Mouse (Mus musculus) CH12.LX (cell line): ENCODE measurements around the gene Vsir. TPM values are rescaled to one million over a fixed set of nuclear protein-coding genes. Genes with fewer than 3 reads are reported as not detected.

ENCODE experiments used
- DNase-seq: peaks from one replicate; pipeline ENCODE4 v3.0.0-alpha.2; 2013; ENCODE audit errors: extremely low read depth
- H3K27ac ChIP-seq: 2 replicates; pipeline ENCODE4 v1.5.1; 2012; ENCODE audit warnings: low read depth, mild to moderate bottlenecking, control low read depth, moderate library complexity; ENCODE audit not compliant: insufficient read depth
- H3K27me3 ChIP-seq: replicated peaks from 2 replicates; pipeline ENCODE3; 2012; ENCODE audit warnings: inconsistent platforms
- H3K36me3 ChIP-seq, 2 experiments: replicated peaks in 1 of 2; 2 replicates each; pipeline versions ENCODE3 to v1.6.1; 2012; ENCODE audit warnings: inconsistent platforms in 1 of 2, low read length in 1 of 2, mild to moderate bottlenecking in 1 of 2, mixed read lengths in 1 of 2, moderate library complexity in 1 of 2; ENCODE audit not compliant: control insufficient read depth in 1 of 2, insufficient read depth in 1 of 2
- H3K4me1 ChIP-seq, 2 experiments: 2 replicates each; pipeline ENCODE4 v1.6.1; 2012; ENCODE audit warnings: inconsistent platforms in 1 of 2, moderate library complexity in 1 of 2; ENCODE audit not compliant: insufficient read depth in 2 of 2, control insufficient read depth in 1 of 2
- H3K4me2 ChIP-seq: 2 replicates; pipeline ENCODE4 v1.6.1; 2012; ENCODE audit warnings: low read depth, mild to moderate bottlenecking, control low read depth; ENCODE audit not compliant: poor library complexity, insufficient read depth, severe bottlenecking
- H3K4me3 ChIP-seq, 3 experiments: fragments of 150-350 bp in 1 of 3; sonication (generic) in 1 of 3; replicated peaks in 1 of 3; 2 replicates each; pipeline versions ENCODE3 to v1.5.1; 2011 to 2012; ENCODE audit warnings: low read depth in 2 of 3, low read length in 2 of 3, mild to moderate bottlenecking in 2 of 3, moderate library complexity in 2 of 3, control low read depth in 1 of 3, improper control_type of control experiment in 1 of 3, inconsistent platforms in 1 of 3, mixed read lengths in 1 of 3; ENCODE audit not compliant: poor library complexity in 1 of 3
- H3K79me2 ChIP-seq: replicated peaks from 2 replicates; pipeline ENCODE4 v1.6.1; 2012; ENCODE audit warnings: mild to moderate bottlenecking, moderate library complexity; ENCODE audit not compliant: control insufficient read depth, poor library complexity, insufficient read depth, severe bottlenecking; ENCODE audit errors: extremely low read depth
- H3K9ac ChIP-seq: 2 replicates; pipeline ENCODE4 v1.6.1; 2012; ENCODE audit warnings: low read depth, mild to moderate bottlenecking, control low read depth, moderate library complexity; ENCODE audit not compliant: insufficient read depth
- H3K9me3 ChIP-seq: replicated peaks from 2 replicates; pipeline ENCODE3; 2012; ENCODE audit warnings: low read length, inconsistent platforms, mixed read lengths
- BHLHE40 ChIP-seq: IDR thresholded peaks from 2 replicates; pipeline ENCODE4 v1.6.1; 2011; ENCODE audit warnings: mild to moderate bottlenecking, low read depth, low read length, improper control_type of control experiment
- CHD1 ChIP-seq: IDR thresholded peaks from 2 replicates; pipeline ENCODE4 v1.6.1; 2012; ENCODE audit warnings: low read depth, low read length, improper control_type of control experiment, inconsistent platforms
- CTCF ChIP-seq, 2 experiments: IDR thresholded peaks in 1 of 2; conservative IDR thresholded peaks in 1 of 2; 2 replicates each; pipeline ENCODE4 v1.5.1; 2011 to 2012; ENCODE audit warnings: low read depth in 2 of 2, low read length in 2 of 2, improper control_type of control experiment in 1 of 2, inconsistent platforms in 1 of 2, mild to moderate bottlenecking in 1 of 2, moderate library complexity in 1 of 2
- GABPA ChIP-seq: IDR thresholded peaks from 2 replicates; pipeline ENCODE4 v1.6.1; 2012; ENCODE audit warnings: low read depth, low read length, improper control_type of control experiment, inconsistent platforms; ENCODE audit not compliant: insufficient replicate concordance
- HCFC1 ChIP-seq: IDR thresholded peaks from 2 replicates; pipeline ENCODE4 v1.6.1; 2012; ENCODE audit warnings: low read depth, mild to moderate bottlenecking, inconsistent platforms, low read length, improper control_type of control experiment
- JUN ChIP-seq: IDR thresholded peaks from 2 replicates; pipeline ENCODE4 v1.6.1; 2011; ENCODE audit warnings: low read depth, mild to moderate bottlenecking, low read length, improper control_type of control experiment, moderate library complexity; ENCODE audit not compliant: insufficient read depth
- JUND ChIP-seq: conservative IDR thresholded peaks from 2 replicates; pipeline ENCODE4 v1.6.1; 2011; ENCODE audit warnings: low read depth, low read length, improper control_type of control experiment
- KAT2A ChIP-seq: IDR thresholded peaks from 2 replicates; pipeline ENCODE4 v1.6.1; 2012; ENCODE audit warnings: low read length, improper control_type of control experiment, inconsistent platforms; ENCODE audit not compliant: insufficient replicate concordance
- MAFK ChIP-seq: IDR thresholded peaks from 2 replicates; pipeline ENCODE4 v1.6.1; 2011; ENCODE audit warnings: low read length, improper control_type of control experiment; ENCODE audit not compliant: insufficient replicate concordance
- MAX ChIP-seq: IDR thresholded peaks from 2 replicates; pipeline ENCODE4 v1.6.1; 2011; ENCODE audit warnings: low read length, improper control_type of control experiment
- MAZ ChIP-seq: IDR thresholded peaks from 2 replicates; pipeline ENCODE4 v1.6.1; 2012; ENCODE audit warnings: low read depth, mild to moderate bottlenecking, inconsistent platforms, low read length, improper control_type of control experiment, moderate library complexity
- MEF2A ChIP-seq: IDR thresholded peaks from 2 replicates; pipeline ENCODE4 v1.6.1; 2014; ENCODE audit warnings: low read depth, mild to moderate bottlenecking, inconsistent platforms, low read length, improper control_type of control experiment, borderline replicate concordance
- MXI1 ChIP-seq: IDR thresholded peaks from 2 replicates; pipeline ENCODE4 v1.6.1; 2011; ENCODE audit warnings: mild to moderate bottlenecking, low read depth, low read length, improper control_type of control experiment
- NRF1 ChIP-seq: IDR thresholded peaks from 2 replicates; pipeline ENCODE4 v1.6.1; 2014; ENCODE audit warnings: low read depth, mild to moderate bottlenecking, inconsistent platforms, low read length, improper control_type of control experiment, moderate library complexity
- PAX5 ChIP-seq: IDR thresholded peaks from 2 replicates; pipeline ENCODE4 v1.6.1; 2012; ENCODE audit warnings: low read length, inconsistent platforms, mixed read lengths
- POLR2A ChIP-seq: IDR thresholded peaks from 2 replicates; pipeline ENCODE4 v1.6.1; 2011; ENCODE audit warnings: low read depth, mild to moderate bottlenecking, improper control_type of control experiment, low read length
- RAD21 ChIP-seq: IDR thresholded peaks from 2 replicates; pipeline ENCODE4 v1.6.1; 2011; ENCODE audit warnings: low read depth, mild to moderate bottlenecking, low read length, improper control_type of control experiment, moderate library complexity
- RCOR1 ChIP-seq: conservative IDR thresholded peaks from 2 replicates; pipeline ENCODE4 v1.6.1; 2012; ENCODE audit warnings: low read depth, mild to moderate bottlenecking, inconsistent platforms, low read length, improper control_type of control experiment
- SIN3A ChIP-seq: IDR thresholded peaks from 2 replicates; pipeline ENCODE4 v1.6.1; 2012; ENCODE audit warnings: low read length, improper control_type of control experiment, inconsistent platforms
- SMC3 ChIP-seq: IDR thresholded peaks from 2 replicates; pipeline ENCODE4 v1.6.1; 2011; ENCODE audit warnings: low read depth, low read length, improper control_type of control experiment
- TBP ChIP-seq: conservative IDR thresholded peaks from 2 replicates; pipeline ENCODE4 v1.6.1; 2011; ENCODE audit warnings: low read depth, low read length, improper control_type of control experiment
- UBTF ChIP-seq: IDR thresholded peaks from 2 replicates; pipeline ENCODE4 v1.6.1; 2012; ENCODE audit warnings: low read depth, mild to moderate bottlenecking, inconsistent platforms, low read length, improper control_type of control experiment, moderate library complexity
- USF1 ChIP-seq: IDR thresholded peaks from 2 replicates; pipeline ENCODE4 v1.6.1; 2014; ENCODE audit warnings: low read depth, mild to moderate bottlenecking, inconsistent platforms, low read length, improper control_type of control experiment
- ZC3H11A ChIP-seq: IDR thresholded peaks from 2 replicates; pipeline ENCODE4 v1.6.1; 2012; ENCODE audit warnings: low read depth, mild to moderate bottlenecking, inconsistent platforms, low read length, improper control_type of control experiment
- ZKSCAN1 ChIP-seq: IDR thresholded peaks from 2 replicates; pipeline ENCODE4 v1.6.1; 2012; ENCODE audit warnings: low read depth, inconsistent platforms, low read length, improper control_type of control experiment, borderline replicate concordance
- ZNF384 ChIP-seq: IDR thresholded peaks from 2 replicates; pipeline ENCODE4 v1.6.1; 2012; ENCODE audit warnings: low read depth, low read length, improper control_type of control experiment, inconsistent platforms
- dilution Hi-C: fragments of 300-500 bp; cut with MboI; formaldehyde crosslinking; loops from 2 replicates; pipeline ENCODE4 v1.14.3; 2020; ENCODE audit warnings: low sequenced_read_pairs; ENCODE audit not compliant: extremely low pct_unique_long_range_greater_than_20kb, extremely low pct_ligation_motif_present
- in situ Hi-C: fragments of 300-500 bp; cut with MboI; formaldehyde crosslinking; loops from 3 replicates; pipeline ENCODE4 v1.14.3; 2019; ENCODE audit warnings: low sequenced_read_pairs, low pct_ligation_motif_present, low pct_unique_long_range_greater_than_20kb, mixed read lengths
- polyA plus RNA-seq: library from polyadenylated mRNA; unstranded; fragments of >175 nt; gene quantifications from 2 replicates; pipeline ENCODE4 v1.2.1, GENCODE M21; 2012; ENCODE audit warnings: low read depth; ENCODE audit not compliant: insufficient read length
- total RNA-seq, 2 experiments: library from RNA; depleted of rRNA; stranded (reverse); fragments of 300-350 nt in 1 of 2; fragments of >200 nt in 1 of 2; gene quantifications; 2 replicates each; pipeline ENCODE4 v1.2.3; 2012 to 2014

Vsir gene
- total and polyA plus RNA-seq, 3 experiments = 4.7 to 9.5 (median 5.5) TPM

DNA sequence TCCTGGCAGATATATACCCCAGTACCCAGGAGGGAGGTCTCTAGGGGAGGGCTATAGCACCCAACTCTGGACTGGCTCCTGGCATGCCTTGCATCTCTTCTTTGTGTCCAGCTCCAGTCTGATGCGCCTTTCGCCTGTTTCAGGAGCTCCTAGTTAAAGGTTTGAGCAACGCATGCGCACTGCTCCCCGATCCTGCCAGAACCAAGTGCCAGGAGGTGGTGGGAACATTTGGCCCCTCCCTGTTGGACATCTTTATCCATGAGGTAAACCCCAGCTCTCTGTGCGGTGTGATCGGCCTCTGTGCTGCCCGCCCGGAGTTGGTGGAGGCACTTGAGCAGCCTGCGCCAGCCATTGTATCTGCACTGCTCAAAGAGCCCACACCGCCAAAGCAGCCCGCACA is 47.0 kb upstream of the Vsir start:
- no peak overlapping the region for H3K4me2 ChIP-seq
- no peak overlapping the region for H3K9ac ChIP-seq
- in situ Hi-C loops = loop anchor here (10.0 kb wide), 2 partner anchors 395 to 455 kb away; partner anchors contain the start of genes Cdh23 and Slc29a3
- no peaks in the 10 kb centered on the region for H3K9me3 ChIP-seq
- H3K4me1 ChIP-seq = peaks cover 0 to 15% of the 10 kb centered on the region in 2 experiments; a peak in 2 of 4 replicates
- H3K36me3 ChIP-seq = peaks cover 81 to 93% of the 10 kb centered on the region in 2 experiments
- no peak overlapping the region for H3K4me3 ChIP-seq
- TF ChIP-seq CHD1 = no peak
- TF ChIP-seq BHLHE40 = no peak
- TF ChIP-seq POLR2A = no peak
- TF ChIP-seq SIN3A = no peak
- no peak for TF ChIP-seq CTCF (conservative IDR thresholded peaks at IDR 0.05 in 1 of 2, IDR thresholded peaks at IDR 0.05 in 1 of 2; ENCODE audit: low read depth in 2 of 2, low read length in 2 of 2)
- no peak for TF ChIP-seq MAFK
- no peak for TF ChIP-seq PAX5
- no peak for TF ChIP-seq KAT2A
- TF ChIP-seq TBP = no peak
- TF ChIP-seq RAD21 = no peak
- no peak for TF ChIP-seq JUND
- TF ChIP-seq MAX = no peak
- no peak for TF ChIP-seq UBTF
- TF ChIP-seq JUN = no peak
- no peak for TF ChIP-seq ZNF384
- TF ChIP-seq, all 38 proteins: peak for 0
- DNase-seq = no peak
- H3K79me2 ChIP-seq = no peaks in the 10 kb centered on the region
- dilution Hi-C loops = no loop called here
- no peak overlapping the region for H3K27ac ChIP-seq
- H3K27me3 ChIP-seq = no peaks in the 10 kb centered on the region

- no peak overlapping the region for H3K4me3 ChIP-seq
- dilution Hi-C loops = no loop called here
- no peak for DNase-seq
- TF ChIP-seq PAX5 (no peak), CHD1 (no peak), SIN3A (no peak), POLR2A (no peak), HCFC1 (no peak), MAX (no peak), USF1 (no peak), JUND (no peak), GABPA (no peak), ZC3H11A (no peak), CTCF (conservative IDR thresholded peaks at IDR 0.05 in 1 of 2, IDR thresholded peaks at IDR 0.05 in 1 of 2; ENCODE audit: low read depth in 2 of 2, low read length in 2 of 2) (no peak), JUN (no peak), NRF1 (no peak), MEF2A (no peak), UBTF (no peak), ZKSCAN1 (no peak), MAZ (no peak), SMC3 (no peak), MXI1 (no peak), RCOR1 (no peak)
- H3K27ac ChIP-seq = no peak overlapping the region
- peaks cover 0 to 10% of the 10 kb centered on the region in 2 experiments; a peak in 2 of 4 replicates for H3K4me1 ChIP-seq
- no peaks in the 10 kb centered on the region for H3K79me2 ChIP-seq
- no peak overlapping the region for H3K9ac ChIP-seq
- H3K4me2 ChIP-seq = no peak overlapping the region
- peaks cover 52 to 72% of the 10 kb centered on the region in 2 experiments for H3K36me3 ChIP-seq
- in situ Hi-C loops = loop anchor here (10.0 kb wide), 2 partner anchors 391 to 451 kb away; partner anchors contain the start of genes Cdh23 and Slc29a3
- H3K9me3 ChIP-seq = no peaks in the 10 kb centered on the region
- no peaks in the 10 kb centered on the region for H3K27me3 ChIP-seq
Measured at GRCm38 (mm10) chr10:60303419-60303818, 43.2 kb upstream of the Vsir start.
